Mouse (Mus musculus): ENCODE measurements around the gene Prrc2c. TPM values are rescaled to one million over a fixed set of nuclear protein-coding genes. Genes with fewer than 3 reads are reported as not detected.

Prrc2c gene
- total RNA-seq, 2 experiments from 2014 or later: 113 to 126 TPM

Small RNAs within 50 kb of the gene (microRNA-seq; reads per million reads assigned to microRNA genes)
- gene Gm27616: 0 reads per million in 2 experiments

Other genes starting within 250 kb of the Prrc2c start
- gene Mettl13, start 192.0 kb downstream of the Prrc2c start, total RNA-seq (2021): 1 to 10 TPM; 7.3 to 8.1 TPM
- gene Vamp4, start 170.0 kb downstream of the Prrc2c start, total RNA-seq (2021): 10 to 100 TPM; 18.5 to 23.8 TPM
- 1 to 10 TPM; 1.0 to 1.1 TPM for gene Myoc, start 101.4 kb downstream of the Prrc2c start, total RNA-seq (2021)
- not detected for gene Myocos, start 82.3 kb downstream of the Prrc2c start, total RNA-seq (2021)
- gene Fmo4, start 73.4 kb upstream of the Prrc2c start, total RNA-seq (2021): under 1 TPM in 1 of 2 experiments, not detected in 1; 0.27 TPM
- gene Fmo1, start 126.1 kb upstream of the Prrc2c start, total RNA-seq (2021): 10 to 100 TPM; 33.4 to 41.8 TPM
- 1 to 10 TPM; 4.1 to 9.1 TPM for gene Fmo2, start 158.2 kb upstream of the Prrc2c start, total RNA-seq (2021)
- gene Fmo6, start 197.0 kb upstream of the Prrc2c start, total RNA-seq (2021): not detected
- not detected for gene Fmo3, start 244.0 kb upstream of the Prrc2c start, total RNA-seq (2021)

All from heart, postnatal 10 days (tissue).